In genomic region chr5:114286102-114286501, GRCm38 (mm10) we compare ENCODE assay signal across 21 mouse cellular contexts. TPM values are rescaled to one million over a fixed set of nuclear protein-coding genes. Genes with fewer than 3 reads are reported as not detected.
DNase-seq lines count a peak whose midpoint lies in the region; ATAC-seq and TF ChIP-seq lines count a peak whose summit lies in the region.
"Had no signal": no experiment of that assay in that cellular context is flagged by ENCODE, and none has a peak within 500 bp of the region (broad histone marks: within the 10 kb centered on the region; RNA-seq: fewer than 3 reads in every experiment).

No protein-coding gene starts in this region.

- ATAC-seq in intestine, postnatal 0 days = no peak
- ATAC-seq in intestine, embryonic 16.5 days = no peak
- ATAC-seq in lung, postnatal 0 days = no peak
- ATAC-seq in G1E (ENCODE audit: extremely low read depth, insufficient number of reproducible peaks, low FRiP score, poor library complexity, severe bottlenecking) = no peak
- ATAC-seq: activated CD4-positive, CD25-positive, alpha-beta regulatory T cell, adult 4 months had no signal

- no peaks in the 10 kb centered on the region for H3K36me3 ChIP-seq in intestine, postnatal 0 days (ENCODE audit: control insufficient read depth, insufficient read depth)
- H3K36me3 ChIP-seq in intestine, embryonic 16.5 days (ENCODE audit: control insufficient read depth, insufficient read depth, low read length) = no peaks in the 10 kb centered on the region
- no peaks in the 10 kb centered on the region for H3K36me3 ChIP-seq in lung, postnatal 0 days (ENCODE audit: insufficient read depth, low read length)
- no peaks in the 10 kb centered on the region for H3K36me3 ChIP-seq in G1E (replicated peaks)
- no peaks in the 10 kb centered on the region for H3K36me3 ChIP-seq in small intestine, adult 2 months (ENCODE audit: control insufficient read depth, insufficient read depth, low read length)
- H3K36me3 ChIP-seq: hindbrain, embryonic 13.5 days; neural tube, embryonic 15.5 days had no signal

- WGBS in intestine, postnatal 0 days = 75% methylated on average over 4 of the region's 4 CpGs
- WGBS in intestine, embryonic 16.5 days = 74% methylated on average over 4 of the region's 4 CpGs
- WGBS in lung, postnatal 0 days = 73% methylated on average over 4 of the region's 4 CpGs
- WGBS in small intestine, adult 2 months = 70% methylated on average over 4 of the region's 4 CpGs

- DNase-seq in lung, postnatal 0 days (ENCODE audit: low spot score) = no peak
- DNase-seq in lung, postnatal 10 days = no peak
- DNase-seq in G1E (ENCODE audit: low spot score) = no peak
- no peak for DNase-seq in right cerebral cortex, adult 2 months (ENCODE audit: low spot score in 2 of 2)
- no peak for DNase-seq in embryo, embryonic 10 days (ENCODE audit: low spot score)
- DNase-seq: cerebellum, adult 11-12 months; embryo, embryonic 11 days; heart, adult 11 months; lung, adult 18-20 months had no signal

- no peak for TF ChIP-seq EP300 in lung, postnatal 0 days (IDR thresholded peaks at IDR 0.05)

- H3K4me2 ChIP-seq in intestine, postnatal 0 days (replicated peaks; ENCODE audit: low read depth) = no peak overlapping the region
- H3K4me2 ChIP-seq in intestine, embryonic 16.5 days (ENCODE audit: low read depth, low read length) = no peak overlapping the region
- no peak overlapping the region for H3K4me2 ChIP-seq in lung, postnatal 0 days (replicated peaks; ENCODE audit: low read depth, low read length)
- H3K4me2 ChIP-seq: hindbrain, embryonic 13.5 days; neural tube, embryonic 15.5 days had no signal

- H3K27ac ChIP-seq in intestine, postnatal 0 days (ENCODE audit: low read depth, low read length) = no peak overlapping the region
- no peak overlapping the region for H3K27ac ChIP-seq in intestine, embryonic 16.5 days (ENCODE audit: low read length)
- H3K27ac ChIP-seq in lung, postnatal 0 days (ENCODE audit: low read length) = no peak overlapping the region
- H3K27ac ChIP-seq in small intestine, adult 2 months (ENCODE audit: insufficient read depth, low read depth, low read length) = no peak overlapping the region
- H3K27ac ChIP-seq: hindbrain, embryonic 13.5 days; neural tube, embryonic 15.5 days had no signal

- no peaks in the 10 kb centered on the region for H3K4me1 ChIP-seq in intestine, postnatal 0 days (replicated peaks; ENCODE audit: control insufficient read depth, insufficient read depth, low read length)
- H3K4me1 ChIP-seq in intestine, embryonic 16.5 days (ENCODE audit: control insufficient read depth, insufficient read depth, low read length) = no peaks in the 10 kb centered on the region
- H3K4me1 ChIP-seq in lung, postnatal 0 days (ENCODE audit: insufficient read depth, low read depth, low read length) = no peaks in the 10 kb centered on the region
- no peaks in the 10 kb centered on the region for H3K4me1 ChIP-seq in G1E (ENCODE audit: insufficient read depth, low read depth, low read length)
- no peaks in the 10 kb centered on the region for H3K4me1 ChIP-seq in small intestine, adult 2 months (ENCODE audit: control insufficient read depth, insufficient read depth, insufficient read length, low read length)

- TF ChIP-seq POLR2A in small intestine, adult 2 months (IDR thresholded peaks at IDR 0.05; ENCODE audit: low read depth, low read length) = no peak

- peaks cover 9% of the 10 kb centered on the region; the same call in 1 of the 2 replicates for H3K27me3 ChIP-seq in intestine, postnatal 0 days (replicated peaks; ENCODE audit: control insufficient read depth, insufficient read depth, low read length)
- H3K27me3 ChIP-seq in intestine, embryonic 16.5 days (replicated peaks; ENCODE audit: control insufficient read depth, insufficient read depth, low read length) = peaks cover 2% of the 10 kb centered on the region; the same call in 1 of the 2 replicates
- H3K27me3 ChIP-seq in lung, postnatal 0 days (replicated peaks; ENCODE audit: insufficient read depth, low read length) = no peaks in the 10 kb centered on the region
- H3K27me3 ChIP-seq in G1E (ENCODE audit: insufficient read depth, low read length) = peaks cover 8% of the 10 kb centered on the region; the same call in 1 of the 2 replicates
- peaks cover 7% of the 10 kb centered on the region; the same call in 1 of the 2 replicates for H3K27me3 ChIP-seq in small intestine, adult 2 months (ENCODE audit: control insufficient read depth, insufficient read depth, low read length)

- H3K4me3 ChIP-seq in intestine, postnatal 0 days (ENCODE audit: low read depth, low read length) = no peak overlapping the region
- no peak overlapping the region for H3K4me3 ChIP-seq in intestine, embryonic 16.5 days (ENCODE audit: low read length)
- H3K4me3 ChIP-seq in lung, postnatal 0 days (ENCODE audit: low read depth, low read length) = no peak overlapping the region
- H3K4me3 ChIP-seq in G1E (ENCODE audit: low read depth, low read length) = no peak overlapping the region
- no peak overlapping the region for H3K4me3 ChIP-seq in small intestine, adult 2 months (ENCODE audit: low read depth, low read length)
- H3K4me3 ChIP-seq: hindbrain, embryonic 13.5 days; neural tube, embryonic 15.5 days had no signal

- H3K9ac ChIP-seq in intestine, postnatal 0 days (ENCODE audit: low read depth, low read length) = no peak overlapping the region
- H3K9ac ChIP-seq in intestine, embryonic 16.5 days (ENCODE audit: low read depth, low read length) = no peak overlapping the region
- H3K9ac ChIP-seq in lung, postnatal 0 days (replicated peaks; ENCODE audit: low read depth) = no peak overlapping the region
- H3K9ac ChIP-seq: hindbrain, embryonic 13.5 days; neural tube, embryonic 15.5 days had no signal

- peak; percentile 50 for TF ChIP-seq CTCF in intestine, postnatal 0 days (IDR thresholded peaks at IDR 0.05; ENCODE audit: low read depth)
- TF ChIP-seq CTCF in lung, postnatal 0 days (IDR thresholded peaks at IDR 0.05) = peak; percentile 37
- TF ChIP-seq CTCF in G1E (IDR thresholded peaks at IDR 0.05; ENCODE audit: low read depth, low read length) = peak; percentile 57; the same call in 1 of the 2 replicates
- peak; percentile 42; the same call in 1 of the 2 replicates for TF ChIP-seq CTCF in small intestine, adult 2 months (IDR thresholded peaks at IDR 0.05; ENCODE audit: extremely low read depth, insufficient read length, insufficient replicate concordance, low read depth, low read length)

- H3K9me3 ChIP-seq in intestine, postnatal 0 days (ENCODE audit: control insufficient read depth) = no peaks in the 10 kb centered on the region
- H3K9me3 ChIP-seq in intestine, embryonic 16.5 days (ENCODE audit: control insufficient read depth, low read length) = no peaks in the 10 kb centered on the region
- H3K9me3 ChIP-seq in lung, postnatal 0 days (ENCODE audit: low read length) = no peaks in the 10 kb centered on the region
- H3K9me3 ChIP-seq in G1E (replicated peaks) = no peaks in the 10 kb centered on the region
- H3K9me3 ChIP-seq: hindbrain, embryonic 13.5 days; neural tube, embryonic 15.5 days had no signal

RNA-seq across cellular contexts. Expression of gene Myo1h, which starts 2.9 kb away (rescaled TPM):
- 2.3 and 2.8 TPM in 2 replicates for polyA plus RNA-seq in intestine, postnatal 0 days (2015; fragmentation: Nextera tagmentation; extraction: Ambion mirVana)
- 5.1 and 5.9 TPM in 2 replicates for polyA plus RNA-seq in intestine, embryonic 16.5 days (2015; fragmentation: Nextera tagmentation; extraction: Ambion mirVana)
- 3.1 and 3.4 TPM in 2 replicates for polyA plus RNA-seq in lung, postnatal 0 days (2015; fragmentation: Nextera tagmentation; extraction: Ambion mirVana)
- total RNA-seq in G1E (2014; fragmentation: Nextera tagmentation) = not detected in 2 replicates
- 0.66 and 0.87 TPM in 2 replicates for total RNA-seq in G1E (2017)
- polyA plus RNA-seq in G1E (2012) = not detected in 2 replicates
- 0.27 and 0.85 TPM in 2 replicates for polyA plus RNA-seq in small intestine, adult 2 months (2012; rRNA removed)

RNA-seq across cellular contexts. Expression of gene Foxn4, which starts 12.5 kb away (rescaled TPM):
- not detected in 2 replicates for polyA plus RNA-seq in intestine, postnatal 0 days (2015; fragmentation: Nextera tagmentation; extraction: Ambion mirVana)
- polyA plus RNA-seq in intestine, embryonic 16.5 days (2015; fragmentation: Nextera tagmentation; extraction: Ambion mirVana) = not detected in 2 replicates
- 0.74 and 0.81 TPM in 2 replicates for polyA plus RNA-seq in lung, postnatal 0 days (2015; fragmentation: Nextera tagmentation; extraction: Ambion mirVana)
- total RNA-seq in G1E (2014; fragmentation: Nextera tagmentation) (not detected in 2 replicates), G1E (2017) (0.05 TPM in 1 of 2 replicates, not detected in the other)
- polyA plus RNA-seq in G1E (2012) = not detected in 2 replicates
- 0.03 TPM in 1 of 2 replicates, not detected in the other for polyA plus RNA-seq in small intestine, adult 2 months (2012; rRNA removed)
- total RNA-seq: adrenal gland, postnatal 4 days; left cerebral cortex, postnatal 25 days; megakaryocyte-erythroid progenitor cell, adult 5-6 weeks had no signal
- polyA plus RNA-seq: activated CD4-positive, CD25-positive, alpha-beta regulatory T cell, adult 4 months; heart, postnatal 0 days; kidney, embryonic 14.5 days; neural tube, embryonic 15.5 days; spleen, adult 2 months had no signal
